Mouse (Mus musculus) small intestine, adult 2 months (tissue): ENCODE measurements around the gene Hnrnpm.

ENCODE experiments used
- CTCF ChIP-seq: fragments of 200-500 bp; IDR thresholded peaks from 2 replicates; pipeline ENCODE4 v1.5.1; 2012; ENCODE audit warnings: low read depth, mild to moderate bottlenecking, control low read depth, inconsistent platforms, low read length, moderate library complexity, mixed read lengths; ENCODE audit not compliant: insufficient replicate concordance, insufficient read length; ENCODE audit errors: extremely low read depth
- POLR2A ChIP-seq: fragments of 200-500 bp; IDR thresholded peaks from 2 replicates; pipeline ENCODE4 v1.6.1; 2012; ENCODE audit warnings: low read depth, mild to moderate bottlenecking, control low read depth, inconsistent platforms, low read length, moderate library complexity

- TF ChIP-seq CTCF (no peak), POLR2A (no peak)
These were observed 15.5 kb upstream of the Hnrnpm start for GRCm38 (mm10) chr17:33702178-33702577.
